Mouse (Mus musculus) brain, embryonic 14.5 days (tissue): ENCODE data around the gene Sdccag8.

Experiments used
- CTCF ChIP-seq: fragments of 200-500 bp; IDR thresholded peaks from 2 replicates; pipeline ENCODE4 v1.5.1; 2012; ENCODE audit warnings: inconsistent platforms, mild to moderate bottlenecking, moderate library complexity, borderline replicate concordance; ENCODE audit not compliant: insufficient read depth, insufficient read length; ENCODE audit errors: extremely low read depth
- POLR2A ChIP-seq: fragments of 200-500 bp; IDR thresholded peaks from 2 replicates; pipeline ENCODE4 v1.6.1; 2012; ENCODE audit warnings: mild to moderate bottlenecking, inconsistent platforms, borderline replicate concordance; ENCODE audit not compliant: poor library complexity, insufficient read depth, insufficient read length, severe bottlenecking; ENCODE audit errors: extremely low read depth

DNA sequence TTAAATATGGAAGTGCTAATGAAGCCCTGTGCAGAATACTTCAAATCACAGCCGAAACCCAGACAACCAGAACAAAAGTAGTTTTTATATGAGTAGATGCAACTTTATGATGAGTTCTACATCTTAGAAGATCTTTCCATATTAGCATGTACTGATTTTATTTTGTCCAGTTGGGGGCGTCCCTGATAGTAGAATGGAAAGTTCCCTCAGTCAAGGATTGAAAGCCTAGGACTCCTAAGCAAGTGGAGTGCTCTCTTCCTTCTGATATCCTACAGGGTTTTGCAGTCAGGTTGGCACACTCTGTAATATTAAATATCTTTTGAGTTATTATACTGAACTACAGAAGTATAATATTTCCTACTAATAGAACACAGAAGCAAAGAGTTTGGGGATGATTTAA is 64.5 kb downstream of the Sdccag8 start:
- TF ChIP-seq CTCF (peak; percentile 35; the same call in 1 of the 2 replicates), POLR2A (no peak)
